Mouse (Mus musculus) ES-E14 (cell line): ENCODE measurements around the gene Macrod2.

ENCODE experiments used
- CHD2 ChIP-seq: IDR thresholded peaks from 2 replicates; pipeline ENCODE4 v1.6.1; 2014; ENCODE audit warnings: mild to moderate bottlenecking, low read depth, low read length, inconsistent platforms
- HCFC1 ChIP-seq: IDR thresholded peaks from 2 replicates; pipeline ENCODE4 v1.6.1; 2012; ENCODE audit warnings: low read length, inconsistent platforms, borderline replicate concordance; ENCODE audit not compliant: insufficient read depth
- MAFK ChIP-seq: IDR thresholded peaks from 2 replicates; pipeline ENCODE4 v1.6.1; 2014; ENCODE audit warnings: mild to moderate bottlenecking, low read depth, low read length, inconsistent platforms; ENCODE audit not compliant: insufficient read depth
- ZC3H11A ChIP-seq: IDR thresholded peaks from 2 replicates; pipeline ENCODE4 v1.6.1; 2012; ENCODE audit warnings: low read depth, mild to moderate bottlenecking, inconsistent platforms, low read length, borderline replicate concordance
- ZNF384 ChIP-seq: IDR thresholded peaks from 2 replicates; pipeline ENCODE4 v1.6.1; 2012; ENCODE audit warnings: low read depth, low read length, inconsistent platforms

GRCm38 (mm10) chr2:142232828-142233227, 1837.7 kb downstream of the Macrod2 start:
- no peak for TF ChIP-seq ZC3H11A
- no peak for TF ChIP-seq HCFC1
- no peak for TF ChIP-seq ZNF384
- no peak for TF ChIP-seq MAFK
- TF ChIP-seq CHD2 = no peak
